Mouse (Mus musculus) thymus, postnatal 4 days (tissue): ENCODE data around the gene Cfl1.
"Not testable (repeated sequence)": the region's sequence is repeated elsewhere in the genome, so short reads cannot be mapped to it uniquely, and the experiment has no call there.

ENCODE experiments used
- DNase-seq: peaks from one replicate; pipeline ENCODE4 v3.0.0; 2021

Gene Cfl1

DNA sequence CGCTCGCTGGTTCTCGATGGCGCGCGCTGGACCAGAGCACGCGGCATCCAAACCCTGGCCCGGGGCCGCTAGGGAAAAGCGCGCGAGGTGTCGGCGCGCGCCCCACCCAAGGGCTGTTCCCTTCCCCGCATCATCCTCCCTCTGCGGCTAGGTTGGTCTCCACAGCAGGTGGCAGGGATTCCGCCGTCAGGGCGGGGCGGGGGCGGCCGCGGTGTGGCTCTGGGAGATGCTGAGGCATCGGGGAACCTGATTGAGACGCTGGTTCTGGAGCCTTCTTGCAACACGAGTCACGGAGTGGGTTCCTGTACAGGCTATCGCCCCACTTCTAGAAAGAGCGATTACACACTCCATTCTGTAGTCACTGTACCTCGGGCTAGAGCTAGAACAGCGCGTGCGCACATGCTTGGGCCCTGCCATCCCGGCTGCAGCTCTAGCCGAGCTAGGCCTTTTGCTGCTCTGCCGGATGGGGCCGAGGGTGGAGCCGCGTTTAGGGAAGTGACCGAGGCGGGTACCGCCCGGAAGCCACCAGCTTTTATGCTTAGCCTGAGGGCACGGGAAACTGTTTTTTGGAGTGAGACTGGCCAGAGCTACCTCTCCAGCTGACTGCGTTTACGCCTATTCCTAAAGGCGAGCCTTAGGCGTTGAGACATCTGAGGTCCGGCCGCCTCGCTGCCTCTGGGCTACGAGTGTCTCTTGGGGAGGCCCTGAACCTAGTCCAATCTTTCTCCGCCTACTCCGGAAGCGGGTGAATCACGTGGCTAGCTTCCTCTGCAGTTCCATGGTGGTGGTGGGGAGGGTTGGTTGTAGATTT is 848 bp downstream of the Cfl1 start:
- DNase-seq, result peak; percentile 85

DNA sequence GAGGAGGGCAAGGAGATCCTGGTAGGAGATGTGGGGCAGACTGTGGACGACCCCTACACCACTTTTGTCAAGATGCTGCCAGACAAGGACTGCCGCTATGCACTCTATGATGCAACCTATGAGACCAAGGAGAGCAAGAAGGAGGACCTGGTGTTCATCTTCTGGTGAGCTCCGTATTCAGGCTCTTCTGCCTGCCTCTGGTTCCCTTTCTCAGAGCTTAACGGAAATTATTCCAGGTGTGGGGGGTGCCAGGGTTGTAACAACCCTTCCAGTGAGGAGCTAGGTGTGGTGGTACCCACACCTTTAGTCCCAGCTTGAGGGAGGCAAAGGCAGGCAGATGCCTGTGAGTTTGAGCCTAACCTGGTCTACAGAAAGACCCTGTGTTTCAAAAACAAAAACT is 2.4 kb downstream of the Cfl1 start:
- DNase-seq, result no peak

DNA sequence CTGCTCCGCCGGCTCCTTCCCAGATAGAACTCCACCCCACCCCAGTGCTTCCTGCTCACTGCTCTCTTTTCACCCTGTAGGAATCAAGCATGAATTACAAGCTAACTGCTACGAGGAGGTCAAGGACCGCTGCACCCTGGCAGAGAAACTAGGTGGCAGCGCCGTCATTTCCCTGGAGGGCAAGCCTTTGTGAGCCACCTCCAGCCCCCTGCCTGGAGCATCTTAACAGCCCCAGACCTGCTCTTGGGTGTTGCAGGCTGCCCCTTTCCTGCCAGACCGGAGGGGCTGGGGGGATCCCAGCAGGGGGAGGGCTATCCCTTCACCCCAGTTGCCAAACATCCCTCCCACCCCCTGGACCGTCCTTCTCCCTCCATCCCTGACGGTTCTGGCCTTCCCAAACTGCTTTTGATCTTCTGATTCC is 3.1 kb downstream of the Cfl1 start:
- not testable (repeated sequence) for DNase-seq

DNA sequence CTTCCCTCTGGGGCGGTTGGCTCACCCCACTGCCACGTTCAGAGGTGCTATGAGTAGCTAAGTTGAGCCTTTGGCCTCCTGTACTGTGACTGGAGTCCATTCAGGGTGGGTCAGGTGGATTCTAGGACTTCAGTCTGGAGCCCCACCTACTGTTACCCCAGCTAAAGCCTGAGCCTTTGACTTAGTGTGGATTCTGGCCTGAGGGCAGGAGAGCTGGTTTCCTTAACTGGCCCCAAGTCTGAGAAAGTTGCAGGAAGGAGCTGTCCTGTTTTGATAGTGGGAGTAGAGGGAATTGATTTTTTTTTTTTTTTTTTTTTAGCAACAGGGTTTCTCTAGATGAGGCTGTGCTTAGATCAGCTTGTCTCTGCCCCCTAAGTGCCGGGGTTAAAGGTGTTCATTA is 4.1 kb downstream of the Cfl1 start:
- DNase-seq, result no peak

DNA sequence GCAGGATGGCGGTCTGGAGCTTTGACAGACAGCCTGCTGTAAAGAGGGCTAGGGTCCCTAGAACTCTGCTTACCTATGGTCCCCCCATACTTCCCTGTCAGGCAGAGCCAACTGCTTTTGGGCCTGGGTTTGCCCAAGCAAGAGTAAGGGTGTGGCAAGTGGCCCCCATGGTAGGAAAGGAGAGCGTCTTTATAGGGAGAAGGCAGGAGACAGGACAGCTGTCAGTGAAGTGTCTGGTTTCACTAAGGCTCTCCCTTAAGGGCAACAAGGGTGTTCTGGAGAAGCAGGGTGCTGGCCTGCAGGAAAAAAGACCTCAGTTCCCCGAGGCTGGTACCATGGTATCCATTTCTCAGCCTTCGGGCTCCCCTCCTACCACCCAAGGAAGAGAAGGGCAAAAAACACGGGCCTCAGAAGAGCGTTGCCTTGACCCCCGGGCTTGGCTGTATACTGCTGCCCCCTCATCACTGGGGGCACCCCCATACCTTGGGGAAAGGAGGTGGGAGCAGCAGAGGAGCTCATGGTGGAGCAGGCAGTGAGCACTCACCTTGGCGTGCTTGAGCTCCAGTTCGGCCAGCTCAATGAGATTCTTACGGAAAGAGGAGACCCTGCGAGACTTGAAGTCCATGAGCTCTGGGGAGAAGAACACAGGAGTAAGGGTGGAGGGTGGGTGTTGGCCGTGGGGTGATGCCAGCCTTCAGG is 5.2 kb downstream of the Cfl1 start:
- no peak for DNase-seq

DNA sequence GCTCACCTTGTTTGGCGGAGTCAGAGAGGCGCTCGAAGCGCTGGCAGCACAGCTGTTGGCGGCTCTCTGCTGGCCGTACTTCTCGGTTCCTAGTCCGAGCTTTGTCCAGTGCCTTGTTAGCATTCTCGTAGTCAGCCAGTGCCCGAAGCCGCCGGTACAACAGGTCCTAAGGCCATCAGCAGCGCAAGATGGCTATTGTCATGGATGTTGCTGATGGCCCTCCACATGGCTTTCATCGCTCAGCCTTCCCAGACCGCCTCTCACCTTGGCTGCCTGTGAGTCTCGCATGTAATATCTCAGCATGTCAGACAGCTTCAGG is 5.8 kb downstream of the Cfl1 start:
- DNase-seq, result no peak

DNA sequence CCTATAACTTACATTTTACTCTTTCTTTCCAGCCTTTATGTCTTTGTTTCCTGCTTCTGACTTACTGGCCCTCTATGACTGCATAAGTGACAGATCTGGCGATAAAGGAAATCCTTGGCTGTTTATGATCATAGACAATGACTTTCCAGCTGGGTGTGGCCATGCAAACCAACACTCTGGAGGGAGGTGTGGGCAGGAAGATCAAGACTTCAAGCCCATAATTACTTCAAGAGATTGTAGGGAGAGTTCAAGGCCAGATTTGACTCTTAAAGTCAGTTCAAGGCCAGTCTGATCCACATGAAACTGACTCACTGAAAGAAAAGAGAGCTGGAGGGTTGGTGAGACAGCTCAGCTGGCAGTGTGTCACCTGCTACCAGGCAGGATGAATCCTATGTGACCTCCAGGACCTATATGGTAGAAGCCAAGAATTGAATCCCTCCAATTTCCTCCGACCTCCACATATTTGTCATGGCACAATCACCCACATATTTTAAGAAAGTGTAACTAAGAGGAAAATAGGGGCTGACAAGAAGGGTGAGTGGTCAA is 10.1 kb downstream of the Cfl1 start:
- no peak for DNase-seq

DNA sequence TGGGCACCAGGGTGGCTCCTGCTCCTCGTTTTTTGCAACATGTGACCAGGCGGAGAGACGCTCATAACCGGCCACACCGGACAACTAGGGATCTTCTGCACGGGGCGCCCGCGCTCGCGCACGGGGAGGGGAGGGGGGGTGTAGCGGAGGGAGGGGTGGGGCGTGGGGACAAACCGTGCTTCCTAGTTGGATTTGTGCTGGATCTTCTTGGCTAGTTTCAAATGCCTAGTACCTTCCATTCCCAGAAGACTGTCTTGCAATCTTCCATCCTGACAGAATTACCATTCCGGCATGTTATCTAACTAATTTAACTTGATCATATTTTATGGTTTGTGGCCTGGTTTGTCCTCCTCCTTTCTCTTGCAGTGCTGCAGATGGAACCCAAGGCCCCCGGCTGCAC is 13.4 kb downstream of the Cfl1 start, which contains the start of gene 1700020D05Rik:
1700020D05Rik (minus strand) TSS at position 101 of the 400 bp plus-strand sequence.
- DNase-seq, result no peak

DNA sequence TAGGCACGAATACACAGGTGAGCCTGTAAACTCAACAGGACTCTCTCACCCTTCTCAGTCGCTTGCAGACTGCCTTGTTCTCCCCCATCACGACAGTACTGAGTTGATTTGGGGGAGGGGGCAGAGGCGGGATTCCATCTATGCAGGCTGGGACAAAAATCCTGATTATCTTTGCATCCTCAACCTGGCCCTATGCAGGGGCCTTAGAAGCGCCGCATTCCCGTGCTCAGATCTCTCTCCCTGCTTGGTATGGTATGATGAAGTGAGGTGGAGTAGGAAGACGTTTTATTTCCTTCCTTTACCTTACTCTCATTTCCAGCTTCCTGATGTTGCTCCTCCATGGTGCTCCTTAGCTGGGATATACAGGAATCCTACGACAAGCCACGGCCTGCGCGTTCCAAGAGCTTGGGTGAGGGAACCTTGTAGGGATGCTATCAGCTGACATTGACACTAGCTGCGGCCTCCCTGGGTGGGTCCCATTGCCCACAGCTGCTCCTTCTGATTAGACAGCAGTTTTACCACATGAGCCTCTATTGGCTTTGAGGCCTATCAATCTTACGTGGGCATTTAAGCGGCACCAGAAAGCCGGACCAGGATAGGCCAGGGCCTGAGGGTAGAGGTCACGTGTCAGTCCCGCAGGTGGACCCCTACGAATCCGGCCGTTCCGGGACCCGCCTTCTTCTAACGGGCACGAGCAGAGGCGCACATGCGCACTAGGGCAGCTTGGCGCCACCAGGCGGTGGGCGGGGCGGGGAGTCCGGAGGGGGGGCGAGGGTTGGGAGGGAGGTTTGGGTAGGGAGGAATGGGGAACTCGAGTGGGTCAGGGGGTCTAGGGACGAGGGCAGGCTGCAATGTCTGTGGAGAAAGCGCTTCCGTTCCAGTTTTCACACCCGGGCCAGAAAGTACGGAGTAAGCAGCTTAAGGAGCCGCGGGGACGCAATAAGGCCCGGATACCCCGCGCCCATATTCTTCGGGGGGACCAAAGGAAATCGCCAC is 20.1 kb downstream of the Cfl1 start, which contains the start of gene Snx32:
Snx32 (minus strand) TSS at position 508 of the 996 bp plus-strand sequence.
- DNase-seq, result peak; percentile 97

DNA sequence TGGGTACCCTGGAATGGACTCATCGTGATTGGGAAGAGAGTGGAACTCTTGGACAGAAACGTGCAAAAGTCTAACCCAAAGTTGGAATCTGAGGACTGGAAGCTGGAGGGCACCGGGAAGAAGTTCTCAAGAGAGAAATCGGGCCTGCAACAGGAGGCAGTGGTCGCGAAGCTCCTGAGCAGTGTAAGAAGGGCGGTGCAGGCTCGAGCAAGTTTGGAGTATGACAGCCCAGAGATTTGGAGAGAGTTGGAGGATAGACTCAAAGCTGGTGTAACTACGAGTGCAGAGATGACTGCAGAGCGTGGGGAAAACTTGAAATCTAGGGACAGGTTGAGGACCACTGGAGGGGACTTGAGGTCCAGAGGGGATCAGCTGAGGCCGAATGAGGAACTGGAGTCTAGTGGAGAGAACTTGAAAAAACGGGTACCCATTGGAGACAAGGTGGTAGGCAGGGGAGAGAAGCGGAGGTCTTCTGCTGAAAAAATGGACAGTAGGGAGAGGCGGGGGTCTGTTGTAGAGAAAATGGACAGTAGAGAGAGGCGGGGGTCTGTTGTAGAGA is 20.9 kb downstream of the Cfl1 start:
- peak; percentile 49 for DNase-seq

DNA sequence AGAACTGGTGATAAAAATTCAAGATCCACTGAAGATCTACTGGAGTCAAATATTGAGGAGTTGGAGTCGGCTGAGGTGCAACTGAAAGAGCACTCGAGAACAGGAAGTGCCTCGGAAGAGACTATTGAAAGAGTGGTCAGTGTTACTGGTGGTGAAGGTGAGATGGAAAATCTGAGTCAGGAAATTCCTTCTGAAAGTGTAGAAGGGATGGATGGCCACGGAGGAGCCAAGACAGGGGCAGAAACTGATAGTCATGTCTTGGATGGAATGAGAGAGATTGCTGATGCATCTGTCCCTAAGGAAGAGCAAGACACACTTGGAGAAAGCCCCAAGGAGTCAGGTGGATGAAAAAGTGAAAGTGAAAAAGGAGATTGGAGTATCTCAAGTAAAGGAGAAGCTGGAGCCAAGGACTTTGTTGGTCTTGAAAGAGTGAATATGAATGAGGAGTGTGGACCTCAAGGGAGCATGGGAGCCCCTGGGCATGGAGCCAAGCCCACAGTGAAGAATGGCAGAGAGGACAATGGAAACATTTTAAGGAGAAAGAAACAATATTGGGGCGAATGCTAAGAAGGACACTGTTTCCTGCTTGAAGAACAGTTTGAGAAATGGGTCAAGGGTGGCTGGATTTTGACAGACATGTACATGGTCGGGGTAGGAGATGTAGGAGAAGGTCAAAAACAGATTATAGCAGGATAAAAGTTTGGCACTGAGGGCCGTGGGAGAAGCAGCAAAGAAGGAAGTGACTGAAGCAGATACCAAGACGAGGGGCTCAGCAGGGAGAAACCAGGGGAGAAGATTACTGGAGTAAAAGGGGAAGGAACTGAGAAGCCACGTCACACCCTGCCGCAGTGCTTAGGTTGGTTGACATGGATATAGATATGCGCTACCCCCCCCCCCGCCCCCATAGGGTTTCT is 22.1 kb downstream of the Cfl1 start:
- DNase-seq, result no peak

DNA sequence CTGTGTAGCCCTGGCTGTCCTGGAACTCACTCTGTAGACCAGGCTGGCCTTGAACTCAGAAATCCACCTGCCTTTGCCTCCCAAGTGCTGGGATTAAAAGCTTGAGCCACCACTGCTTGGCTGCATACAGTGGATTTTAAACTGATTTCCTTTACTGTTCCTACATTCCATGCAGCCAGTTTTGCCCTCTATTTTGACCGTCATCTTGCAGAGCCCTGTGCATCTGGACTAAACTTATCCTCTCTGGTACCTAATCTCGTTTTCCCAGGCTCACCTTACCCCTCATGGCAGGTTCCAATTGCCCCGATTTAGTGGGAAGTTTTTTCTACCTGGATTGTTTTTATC is 22.7 kb downstream of the Cfl1 start:
- no peak for DNase-seq

DNA sequence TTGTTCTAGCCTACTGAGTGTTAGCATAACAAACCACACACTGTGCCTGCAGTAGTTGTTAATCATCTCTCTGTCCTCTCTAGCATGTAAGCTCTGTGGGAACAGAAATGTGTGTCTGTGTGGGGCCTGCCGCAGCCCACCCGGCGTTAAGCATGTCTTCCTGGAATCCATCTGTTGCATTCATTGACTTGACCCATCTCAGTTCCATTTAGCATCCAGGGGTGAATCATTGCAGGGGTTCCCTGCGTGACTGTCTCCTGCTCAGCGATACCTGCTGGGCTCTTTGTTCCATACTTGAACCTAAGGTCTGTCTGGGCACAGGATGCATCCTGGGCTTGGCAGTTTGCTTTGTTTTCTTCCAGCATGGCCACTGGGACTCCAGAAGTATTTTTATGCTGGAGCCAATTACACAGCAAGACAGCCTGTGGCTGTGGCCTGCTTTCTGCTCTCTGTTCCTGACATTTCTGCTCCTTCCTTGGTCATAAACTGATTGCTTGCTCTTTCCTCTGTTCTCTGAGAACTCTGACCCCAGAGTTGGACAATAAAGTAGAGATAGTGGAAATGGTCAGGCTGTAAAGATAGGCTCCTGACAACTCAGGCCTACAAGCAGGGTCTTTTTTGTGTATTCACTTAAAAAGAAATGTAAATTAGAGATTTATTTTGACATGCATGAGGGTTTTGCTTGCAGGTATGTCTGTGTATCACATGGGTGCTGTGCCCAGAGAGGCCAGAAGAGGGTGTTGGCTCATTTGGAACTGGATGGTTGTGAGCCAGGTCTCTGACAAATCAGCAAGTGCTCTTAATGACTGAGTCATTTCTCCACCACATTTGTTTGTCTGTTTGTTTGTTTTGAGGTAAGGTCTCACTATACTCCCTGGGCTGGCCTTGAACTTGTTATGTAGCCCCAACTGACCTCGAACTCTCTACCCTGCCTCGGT is 25.9 kb downstream of the Cfl1 start:
- DNase-seq, result peak; percentile 47

DNA sequence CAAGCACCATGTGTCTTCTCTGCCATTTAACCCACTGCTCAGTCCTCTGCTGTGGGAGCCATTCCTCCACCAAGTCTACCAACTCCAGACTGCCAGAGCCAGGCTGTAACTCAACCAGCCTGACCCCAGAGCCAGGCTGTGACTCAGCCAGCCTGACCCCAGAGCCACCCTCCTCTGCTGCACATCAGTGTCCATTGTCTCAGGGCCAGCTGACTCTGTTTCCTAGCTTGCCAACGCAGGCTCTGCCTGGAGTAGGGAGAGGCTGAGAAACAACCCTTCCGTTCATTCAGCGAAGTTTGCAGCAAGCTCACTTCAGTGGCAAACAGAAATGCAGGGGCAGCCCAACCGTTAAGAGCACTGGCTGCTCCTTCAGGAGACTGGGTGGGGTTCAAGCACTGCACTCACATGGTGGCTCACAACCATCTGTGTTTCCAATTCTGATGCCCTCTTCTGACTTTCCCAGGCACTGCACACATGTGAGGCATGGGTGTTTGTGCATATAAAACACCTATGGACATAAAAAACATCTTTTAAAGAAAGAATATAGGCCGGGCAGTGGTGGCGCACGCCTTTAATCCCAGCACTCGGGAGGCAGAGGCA is 26.8 kb downstream of the Cfl1 start:
- DNase-seq, result no peak

DNA sequence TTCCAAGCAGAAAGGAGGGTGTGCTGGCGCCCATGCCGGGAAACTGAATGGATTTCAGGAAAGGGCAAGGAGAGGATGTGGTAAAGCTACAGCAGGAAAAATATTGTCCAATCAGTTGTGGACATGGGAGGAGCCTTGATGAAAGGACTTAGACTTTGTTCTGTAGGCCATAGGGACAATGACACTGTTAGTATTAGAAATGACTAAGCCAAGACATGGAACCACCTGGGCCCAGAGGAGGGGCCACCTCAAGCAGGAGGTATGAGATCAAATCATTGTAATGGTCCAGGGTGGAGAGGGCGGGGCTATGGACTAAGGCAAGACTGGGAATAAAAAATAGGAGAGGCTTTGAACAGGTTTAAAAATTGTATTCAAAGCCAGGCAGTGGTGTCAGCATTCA is 28.5 kb downstream of the Cfl1 start:
- no peak for DNase-seq

DNA sequence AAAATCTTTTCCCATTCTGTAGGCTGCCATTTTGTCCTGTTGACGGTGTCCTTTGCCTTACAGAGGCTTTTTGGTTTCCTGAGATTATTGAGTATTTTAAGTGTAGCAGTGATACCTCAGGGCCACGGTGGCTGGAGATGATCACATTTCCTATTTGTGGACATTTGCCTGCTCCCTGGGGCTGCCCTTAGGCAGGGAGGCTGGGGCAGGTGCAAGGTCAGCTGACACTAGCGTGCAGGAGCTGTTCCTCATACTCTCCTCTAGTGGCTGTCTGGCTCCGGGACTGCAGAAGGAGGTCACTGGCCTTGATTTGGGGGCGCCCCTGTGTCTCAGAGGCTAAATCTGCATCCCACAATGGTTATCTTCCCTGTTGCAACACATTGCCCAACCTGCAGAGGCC is 34.9 kb downstream of the Cfl1 start:
- DNase-seq, result no peak

DNA sequence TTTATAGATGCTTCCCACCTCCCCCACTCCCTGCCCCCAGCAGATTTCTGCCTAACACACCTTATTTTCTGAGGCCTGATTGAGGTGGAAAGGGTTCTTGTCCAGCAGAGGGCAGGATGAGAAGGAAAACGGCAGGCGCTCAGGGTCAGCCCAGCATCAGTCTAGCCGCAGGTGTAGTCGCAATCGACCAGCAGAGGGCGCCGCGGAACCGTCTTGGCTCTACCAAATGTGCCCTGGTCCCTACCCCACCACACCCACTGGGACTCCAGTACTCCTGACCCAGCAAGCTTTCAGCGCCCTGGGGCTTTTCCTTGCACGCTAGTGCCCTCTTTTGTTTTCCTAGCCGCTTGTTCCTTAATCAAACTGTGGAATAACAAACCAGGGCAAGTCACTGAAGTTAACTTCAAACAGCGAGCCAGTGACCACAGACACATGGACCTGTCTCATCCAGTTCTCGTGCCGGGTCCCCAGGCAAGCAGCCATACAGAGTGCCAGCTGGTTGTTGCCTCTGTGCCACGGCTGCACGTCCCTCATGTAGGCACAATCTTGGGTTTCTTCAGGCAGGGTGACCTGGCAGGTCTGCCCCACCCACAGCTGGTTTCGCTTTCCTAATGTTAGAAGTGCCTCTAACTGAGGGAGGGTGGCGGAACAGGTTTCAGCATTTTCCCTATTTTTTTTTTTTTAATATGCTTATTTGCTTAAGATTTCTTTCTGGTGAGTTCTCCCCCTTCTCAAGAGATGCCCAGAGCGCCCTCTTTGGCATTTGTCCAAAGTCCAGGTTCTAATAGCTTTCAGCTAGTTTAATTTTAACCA is 39.3 kb downstream of the Cfl1 start:
- DNase-seq, result peak; percentile 98

DNA sequence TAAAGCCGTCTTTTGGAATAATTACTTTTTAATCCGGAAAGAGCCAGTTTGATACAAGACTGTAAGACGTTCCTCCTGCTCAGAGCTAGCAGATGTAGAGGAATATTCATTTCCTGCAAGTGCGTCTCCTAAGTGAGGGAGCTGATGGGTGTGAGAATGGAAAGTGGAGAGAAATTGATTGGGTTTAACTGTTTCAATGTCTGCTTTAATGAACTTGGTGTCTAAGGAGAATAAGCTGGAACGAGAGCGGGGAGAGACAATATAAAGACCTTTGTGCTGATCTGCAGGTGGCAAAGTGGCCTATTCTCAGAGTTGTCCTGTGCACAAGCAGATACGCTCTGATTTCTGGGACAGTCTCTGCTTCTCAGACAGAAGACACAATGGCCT is 39.9 kb downstream of the Cfl1 start:
- DNase-seq, result no peak

DNA sequence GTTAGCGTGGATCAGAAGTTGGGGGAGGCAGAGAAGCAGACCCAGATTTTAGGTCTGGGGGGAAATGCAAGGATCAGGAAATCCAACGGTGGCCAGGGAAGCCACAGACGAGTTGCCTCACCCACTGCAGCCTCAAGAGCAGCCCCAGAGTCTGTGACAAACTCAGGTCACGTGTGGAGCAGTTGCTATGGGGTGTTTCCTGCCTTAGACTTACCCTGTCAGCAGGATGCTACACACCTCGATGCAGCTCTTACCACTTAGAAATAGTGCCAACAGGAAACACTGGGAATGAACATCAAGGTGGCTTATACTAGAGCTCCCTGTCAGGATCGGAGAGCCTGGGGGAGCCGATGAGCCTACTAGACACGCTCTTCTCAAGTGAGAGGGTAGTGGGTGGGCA is 42.3 kb downstream of the Cfl1 start:
- DNase-seq, result no peak
